Mouse (Mus musculus) large intestine, adult 2 months (tissue): ENCODE data around the gene Vps18. TPM values are rescaled to one million over a fixed set of nuclear protein-coding genes. Genes with fewer than 3 reads are reported as not detected.

Experiments used
- DNase-seq: peaks from one replicate; pipeline ENCODE4 v3.0.0-alpha.2; 2012; ENCODE audit warnings: low read depth, low spot score
- WGBS: fragments of 180-500 bp; shearing (Covaris S2); methylation state at CpG from one replicate; pipeline ENCODE4 v1.1.7; 2018; 5-methylcytosine and 5-hydroxymethylcytosine counted together
- polyA plus RNA-seq: library from polyadenylated mRNA; depleted of rRNA; stranded (reverse); fragments of >200 nt; gene quantifications from 2 replicates; pipeline ENCODE4 v1.2.3, GENCODE M21; 2012

Vps18 gene
- polyA plus RNA-seq, 1 experiment, result 16.4 TPM

GRCm38 (mm10) chr2:119287372-119287771 lies 1.2 kb upstream of the Vps18 start:
- WGBS, result 91% methylated on average over 5 of the region's 5 CpGs
- DNase-seq, result no peak

DNA sequence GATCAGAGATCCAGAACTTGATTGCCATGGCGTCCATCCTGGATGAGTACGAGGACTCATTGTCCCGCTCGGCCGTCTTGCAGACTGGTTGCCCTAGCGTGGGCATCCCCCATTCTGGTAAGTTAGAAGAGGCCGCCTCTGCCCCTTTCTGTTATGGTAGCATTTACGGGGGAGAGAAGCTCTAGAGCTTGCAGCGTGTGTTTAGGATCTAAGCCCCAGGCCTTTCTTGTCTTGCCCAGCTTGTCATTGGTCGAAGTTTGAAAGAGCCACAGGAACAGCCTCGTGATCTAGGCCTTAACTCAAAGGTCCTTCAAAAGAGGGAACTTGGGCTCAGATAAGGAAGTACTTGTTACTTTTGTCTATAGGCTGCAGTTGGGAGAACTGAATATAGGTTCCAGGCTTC lies 475 bp downstream of the Vps18 start:
- WGBS, result under 1% methylated on average over 11 of the region's 11 CpGs
- DNase-seq, result no peak

DNA sequence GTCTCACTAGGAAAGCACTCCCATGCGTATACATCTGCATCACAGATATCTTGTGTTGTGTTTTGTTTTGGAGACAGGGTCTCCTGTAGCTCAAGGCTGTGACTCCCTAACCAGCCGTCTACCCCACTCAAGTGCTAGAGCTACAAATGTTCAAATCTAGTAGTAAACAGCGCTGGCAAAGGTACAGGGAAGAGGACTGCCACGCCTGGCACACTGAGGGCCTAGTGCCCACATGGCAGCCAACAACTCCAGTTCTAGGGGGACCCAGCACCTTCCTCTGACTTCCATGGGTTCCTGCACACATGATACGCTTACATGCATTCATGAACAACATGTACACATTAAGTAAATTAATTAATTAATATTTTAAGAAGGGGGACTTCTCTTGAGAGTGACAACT lies 3.7 kb downstream of the Vps18 start:
- 85% methylated on average over 5 of the region's 5 CpGs for WGBS

DNA sequence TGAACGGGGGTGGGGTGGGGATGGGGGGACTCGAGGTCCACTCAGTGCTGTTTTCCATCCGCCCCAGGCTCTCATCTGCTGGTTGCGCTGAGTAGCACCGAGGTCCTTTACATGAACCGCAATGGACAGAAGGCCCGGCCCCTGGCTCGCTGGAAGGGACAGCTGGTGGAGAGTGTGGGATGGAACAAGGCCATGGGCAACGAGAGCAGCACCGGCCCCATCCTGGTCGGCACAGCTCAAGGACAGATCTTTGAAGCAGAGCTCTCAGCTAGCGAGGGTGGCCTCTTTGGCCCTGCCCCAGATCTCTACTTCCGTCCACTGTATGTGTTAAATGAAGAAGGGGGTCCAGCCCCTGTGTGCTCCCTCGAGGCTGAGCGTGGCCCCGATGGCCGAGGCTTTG lies 4.3 kb downstream of the Vps18 start:
- DNase-seq, result no peak
- 94% methylated on average over 17 of the region's 17 CpGs for WGBS

More for the DNA sequence above, 3.7 kb downstream of the Vps18 start:
- no peak for DNase-seq

DNA sequence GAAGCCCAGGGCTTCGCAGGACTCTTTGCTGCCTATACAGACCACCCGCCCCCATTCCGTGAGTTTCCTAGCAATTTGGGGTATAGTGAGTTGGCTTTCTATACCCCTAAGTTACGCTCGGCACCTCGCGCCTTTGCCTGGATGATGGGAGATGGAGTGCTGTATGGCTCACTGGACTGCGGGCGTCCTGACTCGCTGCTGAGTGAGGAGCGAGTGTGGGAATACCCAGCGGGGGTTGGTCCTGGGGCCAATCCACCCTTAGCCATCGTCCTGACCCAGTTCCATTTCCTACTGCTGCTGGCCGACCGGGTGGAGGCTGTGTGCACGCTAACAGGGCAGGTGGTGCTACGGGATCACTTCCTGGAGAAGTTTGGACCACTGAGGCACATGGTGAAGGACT lies 4.8 kb downstream of the Vps18 start:
- 95% methylated on average over 17 of the region's 17 CpGs for WGBS
- DNase-seq, result no peak

DNA sequence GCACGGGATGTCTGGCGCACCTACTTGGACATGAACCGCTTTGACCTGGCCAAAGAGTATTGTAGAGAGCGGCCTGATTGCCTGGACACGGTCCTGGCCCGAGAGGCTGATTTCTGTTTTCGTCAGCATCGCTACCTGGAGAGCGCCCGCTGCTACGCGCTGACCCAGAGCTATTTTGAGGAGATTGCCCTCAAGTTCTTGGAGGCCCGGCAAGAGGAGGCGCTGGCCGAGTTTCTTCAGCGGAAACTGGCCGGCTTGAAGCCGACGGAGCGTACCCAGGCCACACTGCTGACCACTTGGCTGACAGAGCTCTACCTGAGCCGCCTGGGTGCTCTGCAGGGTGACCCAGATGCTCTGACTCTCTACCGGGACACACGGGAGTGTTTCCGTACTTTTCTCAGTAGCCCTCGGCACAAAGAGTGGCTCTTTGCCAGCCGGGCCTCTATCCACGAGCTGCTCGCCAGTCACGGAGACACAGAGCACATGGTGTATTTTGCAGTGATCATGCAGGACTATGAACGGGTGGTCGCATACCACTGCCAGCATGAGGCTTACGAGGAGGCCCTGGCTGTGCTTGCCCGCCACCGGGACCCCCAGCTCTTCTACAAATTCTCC lies 5.3 kb downstream of the Vps18 start:
- DNase-seq, result no peak
- 93% methylated on average over 34 of the region's 34 CpGs for WGBS

GRCm38 (mm10) chr2:119294411-119294810 lies 5.9 kb downstream of the Vps18 start:
- WGBS, result 94% methylated on average over 18 of the region's 18 CpGs
- no peak for DNase-seq

DNA sequence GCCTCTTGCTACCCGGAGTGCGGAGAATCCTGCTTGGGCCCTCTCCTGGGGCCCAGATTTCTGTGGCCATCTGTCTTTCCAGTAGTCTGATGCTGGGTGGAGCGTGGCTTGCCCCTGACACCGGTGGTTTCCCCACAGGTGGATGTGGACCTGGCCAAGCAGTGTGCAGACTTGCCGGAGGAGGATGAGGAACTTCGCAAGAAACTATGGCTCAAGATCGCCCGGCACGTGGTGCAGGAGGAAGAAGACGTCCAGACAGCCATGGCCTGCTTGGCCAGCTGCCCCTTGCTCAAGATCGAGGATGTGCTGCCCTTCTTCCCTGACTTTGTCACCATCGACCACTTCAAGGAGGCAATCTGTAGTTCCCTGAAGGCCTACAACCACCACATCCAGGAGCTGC lies 8.2 kb downstream of the Vps18 start:
- WGBS, result 89% methylated on average over 12 of the region's 12 CpGs
- no peak for DNase-seq

GRCm38 (mm10) chr2:119297506-119297905 lies 9.0 kb downstream of the Vps18 start:
- 94% methylated on average over 19 of the region's 19 CpGs for WGBS

DNA sequence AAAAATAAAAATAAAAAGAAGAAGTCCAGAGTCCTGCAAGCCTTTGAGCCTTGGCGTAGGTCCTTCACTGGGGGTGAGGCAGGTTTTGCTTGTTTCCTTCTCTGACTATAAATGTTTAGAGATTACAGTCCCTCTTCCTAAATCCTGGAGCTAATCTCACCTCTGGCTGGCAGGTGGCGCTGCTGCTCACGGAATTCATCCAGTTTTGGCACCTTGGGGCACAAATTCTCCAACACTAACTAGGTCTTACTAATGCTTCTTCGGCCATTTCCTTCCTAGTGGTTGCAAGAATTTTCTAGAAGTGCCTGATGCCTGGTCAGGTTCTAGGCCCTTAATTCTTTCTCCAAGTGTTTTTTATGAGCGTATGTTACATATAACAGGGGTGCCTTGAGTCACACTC lies 9.8 kb downstream of the Vps18 start:
- DNase-seq, result no peak
- WGBS, result 26% methylated on average over 5 of the region's 5 CpGs

More at GRCm38 (mm10) chr2:119297506-119297905, 9.0 kb downstream of the Vps18 start:
- DNase-seq, result no peak

DNA sequence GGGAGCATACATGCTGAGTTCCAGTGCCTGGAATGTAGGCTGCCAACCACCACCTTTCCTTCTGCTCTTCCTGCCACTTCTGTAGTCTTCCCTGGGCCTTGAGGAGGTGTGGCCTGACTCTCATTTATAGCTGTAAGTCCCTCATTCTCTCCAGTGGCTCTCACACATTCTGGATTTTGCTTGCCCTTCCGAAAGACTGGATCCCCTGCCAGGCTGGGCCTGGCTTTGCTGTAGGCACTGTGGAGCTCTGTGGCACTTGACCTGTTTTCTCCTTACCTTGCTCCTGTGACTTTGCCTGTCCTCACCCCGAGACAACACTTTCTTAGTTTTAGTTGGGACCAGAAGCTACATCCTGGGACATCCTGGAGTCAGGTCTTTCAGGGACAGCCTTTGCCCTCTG lies 10.3 kb downstream of the Vps18 start:
- WGBS, result 85% methylated on average over 2 of the region's 2 CpGs
- no peak for DNase-seq

GRCm38 (mm10) chr2:119299981-119300818 lies 11.7 kb downstream of the Vps18 start:
- peak; percentile 82 for DNase-seq
- WGBS, result 8% methylated on average over 15 of the region's 15 CpGs

DNA sequence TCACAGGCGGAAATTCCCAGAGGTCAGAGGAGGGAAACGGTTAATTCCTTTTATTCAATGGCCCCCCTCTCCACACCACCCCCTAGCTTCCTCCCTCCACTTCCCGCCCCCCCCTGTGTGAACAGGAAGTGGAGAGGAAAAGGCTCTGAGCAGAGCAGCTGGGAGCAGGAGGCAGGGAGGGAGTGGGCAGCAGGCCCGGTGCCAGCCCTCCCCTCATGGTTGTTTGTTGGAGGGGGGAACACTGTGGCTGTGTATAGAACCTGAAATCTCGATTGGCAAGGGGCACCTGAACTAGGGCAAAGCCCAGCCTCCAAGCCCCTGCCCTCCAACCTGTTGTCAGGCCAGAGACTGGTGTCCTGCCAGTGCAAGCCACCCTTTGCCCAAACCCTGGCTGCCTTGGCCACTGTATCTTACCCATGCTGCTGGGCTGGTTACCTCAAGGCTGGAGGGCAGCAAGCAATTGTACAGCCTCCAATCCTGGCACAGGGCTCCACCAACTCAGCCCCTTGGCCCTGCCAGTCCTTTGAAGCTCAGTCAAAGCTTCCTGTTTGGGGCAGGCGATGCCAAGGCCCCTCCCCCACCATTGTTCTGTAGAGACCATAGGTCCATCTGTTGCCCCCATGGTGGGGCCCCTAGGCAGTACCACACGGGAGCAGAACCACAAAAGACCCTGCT lies 12.4 kb downstream of the Vps18 start:
- DNase-seq, result no peak
- 39% methylated on average over 7 of the region's 7 CpGs for WGBS

DNA sequence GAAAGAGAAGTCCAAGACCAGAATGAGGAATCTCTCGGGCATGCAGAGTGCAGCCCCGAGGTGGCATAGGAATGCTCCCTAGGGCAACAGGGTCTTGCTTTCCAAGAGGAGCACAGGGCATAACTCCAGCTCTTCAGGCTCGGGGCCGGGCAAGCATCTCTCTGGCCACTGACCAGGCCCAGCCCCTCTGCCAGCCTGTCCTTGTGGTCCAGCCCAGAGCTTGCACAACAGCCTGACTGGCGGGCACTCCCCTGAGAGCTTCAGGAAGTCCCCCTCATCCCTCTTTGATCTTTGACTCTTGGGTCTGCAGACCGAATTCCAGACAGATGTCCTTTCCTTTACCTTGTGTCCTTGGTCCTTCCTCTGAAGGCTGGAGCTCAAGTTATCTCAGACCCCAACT lies 14.3 kb downstream of the Vps18 start:
- 81% methylated on average over 6 of the region's 6 CpGs for WGBS
- no peak for DNase-seq

DNA sequence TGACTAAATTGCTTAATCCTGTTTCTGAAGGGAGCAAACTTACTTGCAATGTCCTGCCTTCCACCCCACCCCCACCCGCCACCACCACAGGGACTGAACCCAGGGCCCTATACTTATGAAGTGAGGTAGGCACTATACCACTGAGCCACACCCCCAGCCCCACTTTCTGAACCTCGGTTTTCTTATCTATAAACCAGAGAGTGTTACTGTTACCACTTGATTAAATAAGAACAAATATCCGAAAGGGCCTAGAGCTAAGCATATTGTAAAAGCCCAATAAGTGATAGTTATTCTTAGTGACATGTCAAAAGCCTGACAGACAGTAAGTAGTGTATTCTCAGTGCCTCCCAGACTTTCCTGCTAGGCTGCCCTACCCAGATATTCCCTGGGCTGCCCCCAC lies 15.9 kb downstream of the Vps18 start:
- WGBS, result 67% methylated on average over 3 of the region's 3 CpGs
- DNase-seq, result no peak

GRCm38 (mm10) chr2:119304798-119305208 lies 16.3 kb downstream of the Vps18 start:
- 54% methylated on average over 3 of the region's 3 CpGs for WGBS
- no peak for DNase-seq

DNA sequence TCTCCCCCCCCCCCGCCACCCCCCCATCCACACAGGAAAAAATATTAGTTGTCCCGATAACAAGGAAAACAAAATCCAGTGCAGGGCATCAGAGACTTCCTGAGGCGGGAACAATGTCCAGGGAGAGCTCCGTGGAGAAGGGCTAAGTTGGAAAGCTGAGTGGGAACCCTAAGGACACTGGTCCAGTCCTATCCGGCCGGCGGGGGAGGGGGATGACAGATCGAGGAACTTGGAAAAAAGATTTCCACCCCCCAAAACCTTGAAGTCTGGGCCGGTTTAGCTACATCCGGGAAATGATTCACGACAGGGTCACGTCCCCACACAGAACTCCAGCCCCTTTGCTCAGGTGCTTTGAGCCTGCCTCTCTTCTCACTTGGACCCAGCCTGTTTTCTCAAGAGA lies 23.0 kb downstream of the Vps18 start:
- no peak for DNase-seq
- 67% methylated on average over 12 of the region's 12 CpGs for WGBS

DNA sequence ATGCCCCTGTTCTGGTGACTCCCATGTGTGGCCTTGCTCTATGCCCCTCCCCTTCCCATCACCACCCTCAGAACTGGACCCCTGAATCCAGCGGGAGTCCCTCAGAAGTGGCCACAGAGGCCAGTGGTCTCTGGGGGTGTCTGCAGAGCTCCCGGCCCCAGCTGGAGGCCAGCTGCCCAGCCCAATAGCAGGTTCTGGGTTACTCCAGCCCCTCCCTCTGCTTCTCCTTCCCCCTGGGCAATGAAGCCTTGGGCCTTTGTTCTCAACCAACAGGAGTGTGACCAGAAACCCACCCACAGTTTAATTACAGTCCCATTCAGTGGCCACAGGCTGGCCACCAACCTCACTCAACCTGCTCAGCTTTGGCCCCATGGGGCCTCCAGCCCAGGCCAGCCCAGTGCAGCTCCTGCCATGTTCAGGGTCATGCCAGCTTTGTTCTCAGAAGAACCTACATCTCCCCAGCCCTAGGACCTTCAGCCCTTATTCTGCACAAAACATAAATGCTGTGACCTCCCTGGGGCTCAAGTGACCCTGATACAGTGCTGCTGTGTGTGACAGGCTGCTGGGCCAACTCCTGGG lies 23.9 kb downstream of the Vps18 start:
- DNase-seq, result no peak
- WGBS, result 74% methylated on average over 2 of the region's 2 CpGs

GRCm38 (mm10) chr2:119313780-119314479 lies 25.4 kb downstream of the Vps18 start:
- 68% methylated on average over 10 of the region's 10 CpGs for WGBS
- DNase-seq, result no peak
